Mouse (Mus musculus): Measurements from ENCODE around the gene Wdfy4.
A peak's percentile ranks its signal among the peaks of the same experiment; 100 is the strongest.

The Wdfy4 gene

GRCm38 (mm10) chr14:33189849-33190423, 4.6 kb upstream of the Wdfy4 start:
- DNase-seq, result no peak

- DNase-seq, result no peak
Observed at GRCm38 (mm10) chr14:33189230-33189629, 3.9 kb upstream of the Wdfy4 start.

DNA sequence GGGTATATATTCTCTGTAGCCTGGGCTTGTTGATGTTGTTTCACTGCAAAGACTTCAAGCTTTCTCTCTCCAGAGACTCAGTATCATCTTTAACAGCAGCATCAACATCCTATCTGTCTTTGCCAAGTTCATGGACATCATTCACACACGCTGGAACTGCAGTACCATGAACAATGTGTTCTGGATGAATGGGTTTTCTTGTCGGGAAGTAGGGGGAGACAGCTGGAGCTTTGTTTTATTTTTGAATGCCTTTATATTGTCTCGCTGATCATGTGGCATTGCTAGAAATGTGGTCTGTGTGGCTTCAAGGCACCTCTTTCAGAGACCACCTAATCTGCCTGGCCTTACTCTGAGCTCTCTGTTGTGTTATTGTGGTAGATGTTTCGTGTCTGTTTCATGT, 1.9 kb upstream of the Wdfy4 start:
- no peak for DNase-seq

DNA sequence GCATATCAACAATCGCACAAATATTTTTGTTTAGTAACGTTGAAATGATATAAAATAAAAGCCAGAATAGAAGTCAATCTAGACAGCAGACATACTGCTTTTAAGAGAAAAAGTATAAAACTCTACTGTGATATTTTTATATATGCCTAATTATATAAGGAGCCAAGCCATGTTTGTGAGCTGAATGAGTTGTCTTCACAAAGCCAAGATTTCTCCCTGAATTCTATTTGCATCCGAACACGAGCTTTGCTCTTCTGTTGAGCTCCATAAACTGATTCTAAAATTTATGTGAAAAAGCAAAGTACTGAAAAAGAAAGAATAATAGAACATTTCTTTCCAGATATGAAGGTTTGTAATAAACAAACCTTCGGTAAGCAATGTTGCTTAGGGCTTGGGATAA, 5.2 kb downstream of the Wdfy4 start:
- DNase-seq, result no peak

GRCm38 (mm10) chr14:33175059-33175821, 10.1 kb downstream of the Wdfy4 start:
- DNase-seq, result no peak

GRCm38 (mm10) chr14:33171942-33172341, 13.4 kb downstream of the Wdfy4 start:
- DNase-seq, result no peak

- DNase-seq, result no peak
Observed at GRCm38 (mm10) chr14:33168750-33169149, 16.6 kb downstream of the Wdfy4 start.

- no peak for DNase-seq
Observed at GRCm38 (mm10) chr14:33162238-33162637, 23.1 kb downstream of the Wdfy4 start.

DNA sequence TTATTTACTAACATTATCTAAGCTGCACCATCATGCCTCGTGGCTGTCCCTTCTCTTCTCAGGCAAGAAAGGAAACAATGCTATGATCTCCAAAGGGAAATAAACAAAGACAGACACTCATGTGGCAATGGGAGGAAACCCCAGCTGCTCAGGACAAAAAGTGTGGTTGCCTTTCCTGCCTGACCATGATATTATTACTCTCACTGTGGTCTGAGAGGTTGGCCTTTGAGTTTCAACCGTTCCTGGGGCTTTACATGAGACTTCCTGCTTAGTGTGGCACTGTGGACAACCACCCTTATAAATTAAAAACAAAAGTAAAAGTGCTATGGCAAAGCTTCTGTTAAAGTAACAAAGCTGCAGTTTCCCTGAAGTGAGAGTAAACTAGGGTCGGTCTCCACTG, 27.0 kb downstream of the Wdfy4 start:
- DNase-seq, result no peak

GRCm38 (mm10) chr14:33152941-33153340, 32.4 kb downstream of the Wdfy4 start:
- DNase-seq, result no peak

- peak; percentile 13 for DNase-seq
Observed at GRCm38 (mm10) chr14:33146287-33146686, 39.0 kb downstream of the Wdfy4 start.

DNA sequence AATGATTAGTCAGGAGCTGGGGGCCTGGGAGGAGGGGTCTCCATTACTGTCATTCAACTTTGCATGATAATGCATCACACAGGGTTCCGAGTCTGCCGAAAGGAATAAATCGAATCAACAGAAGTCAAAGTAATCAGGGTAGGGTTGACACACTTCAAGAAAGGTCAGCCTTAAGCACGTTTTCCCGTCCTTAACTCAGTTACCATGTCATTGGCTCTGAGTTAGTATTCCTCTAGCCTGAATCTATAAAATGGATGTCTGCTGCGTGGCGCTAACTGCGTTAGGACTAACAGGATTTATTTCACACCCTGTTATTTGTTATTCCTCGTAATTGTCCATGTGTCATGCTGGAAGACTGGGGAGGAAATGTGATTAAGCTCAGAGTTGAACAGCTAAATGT, 48.5 kb downstream of the Wdfy4 start:
- no peak for DNase-seq

GRCm38 (mm10) chr14:33135170-33135569, 50.1 kb downstream of the Wdfy4 start:
- no peak for DNase-seq

GRCm38 (mm10) chr14:33131044-33131758, 54.1 kb downstream of the Wdfy4 start:
- no peak for DNase-seq

DNA sequence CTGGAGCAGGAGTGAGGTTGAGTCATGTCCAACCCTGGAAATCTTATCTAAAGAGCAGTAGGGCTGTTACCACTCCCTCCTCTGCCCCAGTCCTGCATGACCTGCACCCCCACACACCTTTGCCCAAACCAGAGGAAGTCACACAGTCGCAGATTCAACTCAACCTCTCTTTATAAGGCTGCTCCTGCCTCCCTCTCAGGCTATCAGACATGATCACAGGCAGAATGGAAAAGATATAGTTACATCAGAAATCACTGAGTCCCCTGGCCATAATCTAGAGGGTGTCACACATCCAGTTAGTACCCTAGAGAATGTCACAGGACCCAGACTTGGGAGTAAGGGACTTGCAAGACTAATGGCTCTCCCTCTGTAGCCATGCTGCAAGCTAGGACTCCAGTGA, 68.7 kb downstream of the Wdfy4 start:
- no peak for DNase-seq

- DNase-seq, result no peak
Observed at GRCm38 (mm10) chr14:33104809-33105208, 80.5 kb downstream of the Wdfy4 start.

GRCm38 (mm10) chr14:33101609-33102008, 83.7 kb downstream of the Wdfy4 start:
- no peak for DNase-seq

DNA sequence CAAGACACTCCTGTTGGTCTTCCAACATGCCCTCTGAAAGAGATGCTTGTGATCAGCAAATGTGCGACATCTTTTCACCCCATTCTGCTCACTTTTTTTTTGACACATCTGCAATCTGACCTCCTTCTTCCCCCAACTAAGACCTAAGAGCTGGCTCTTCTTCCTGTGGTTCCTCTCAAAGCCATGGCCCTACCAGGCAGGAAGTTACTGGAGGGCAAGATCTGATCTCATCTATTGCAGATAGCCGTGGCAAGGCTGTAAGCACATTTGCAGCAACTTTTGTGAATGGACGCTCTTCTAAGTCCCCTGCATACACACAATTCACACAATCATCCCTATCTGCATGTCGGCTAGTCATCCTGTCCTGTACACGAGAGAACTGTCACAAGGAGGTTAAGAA, 85.4 kb downstream of the Wdfy4 start:
- no peak for DNase-seq

- DNase-seq, result peak; percentile 50
Observed at GRCm38 (mm10) chr14:33099111-33099510, 86.2 kb downstream of the Wdfy4 start.

DNA sequence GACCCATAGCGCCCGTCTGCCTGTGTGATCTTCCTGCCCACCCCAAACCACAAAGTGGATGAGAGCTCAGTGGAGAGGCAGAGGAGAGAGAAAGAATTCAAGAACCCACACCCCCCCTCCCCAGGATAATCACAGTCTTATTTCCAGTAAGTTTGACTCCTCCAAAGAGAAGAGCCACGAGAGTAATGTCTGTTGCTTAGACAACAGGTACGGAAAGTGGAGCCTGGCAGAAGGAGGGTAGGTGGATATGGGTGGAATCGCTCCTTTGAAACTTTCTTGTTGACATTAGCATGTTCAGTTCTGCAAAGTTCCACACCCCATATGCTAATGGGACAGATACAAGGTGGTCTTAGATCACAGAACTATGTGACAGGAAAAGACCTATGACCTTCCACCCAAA, 88.8 kb downstream of the Wdfy4 start:
- DNase-seq, result no peak

- no peak for DNase-seq
Observed at GRCm38 (mm10) chr14:33083326-33083725, 102.0 kb downstream of the Wdfy4 start.

GRCm38 (mm10) chr14:33082301-33082700, 103.0 kb downstream of the Wdfy4 start:
- no peak for DNase-seq

DNA sequence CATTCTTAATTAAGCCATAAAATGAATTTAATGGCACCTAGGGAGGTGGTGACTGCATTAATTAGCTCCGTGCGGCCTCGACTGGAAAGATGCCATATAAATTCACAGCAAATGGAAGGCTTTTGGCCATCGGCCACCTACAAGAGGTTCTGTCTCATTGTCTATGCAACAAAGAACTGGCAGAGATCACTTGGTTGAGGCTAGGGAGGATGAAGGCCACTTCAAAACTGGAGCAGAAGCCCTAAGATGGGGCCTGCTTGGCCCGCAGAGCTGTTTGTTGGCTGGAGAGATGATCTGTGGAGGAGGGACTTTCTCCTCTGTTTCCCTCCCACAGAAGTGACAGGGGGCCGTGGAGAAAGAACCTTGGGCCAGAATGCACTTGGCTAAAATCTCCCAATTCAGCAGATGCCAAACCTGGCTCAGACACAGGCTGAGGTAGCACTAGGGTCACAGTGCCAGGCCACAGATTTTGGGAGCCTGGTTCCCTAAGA, 103.9 kb downstream of the Wdfy4 start:
- DNase-seq, result no peak

DNA sequence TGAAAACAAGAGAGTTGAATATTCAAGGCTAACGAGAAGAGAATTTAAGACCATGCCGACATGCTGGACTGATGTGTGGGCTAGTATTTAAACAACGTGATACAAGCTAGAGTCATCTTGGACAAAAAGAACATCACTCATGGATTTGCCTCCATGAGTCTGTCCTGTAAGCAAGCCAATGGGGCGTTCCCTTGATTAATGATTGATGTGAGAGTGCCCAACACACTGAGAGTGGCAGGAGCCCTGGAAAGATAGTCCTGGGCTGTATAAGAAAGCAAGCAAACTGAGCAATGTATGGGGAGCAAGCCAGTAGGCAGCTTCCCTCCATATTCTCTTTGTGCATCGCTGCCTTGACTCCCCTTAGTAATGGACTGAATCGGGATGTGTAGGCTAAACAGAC, 106.7 kb downstream of the Wdfy4 start:
- DNase-seq, result no peak
